Mouse (Mus musculus) lung, adult 2 months (tissue): ENCODE measurements around the gene Zc3h4.

Source experiments
- CTCF ChIP-seq: fragments of 200-500 bp; IDR thresholded peaks from 2 replicates; pipeline ENCODE4 v1.5.1; 2011; ENCODE audit warnings: mild to moderate bottlenecking, low read length, control low read depth; ENCODE audit not compliant: insufficient read depth
- POLR2A ChIP-seq: fragments of 200-500 bp; IDR thresholded peaks from 2 replicates; pipeline ENCODE4 v1.6.1; 2011; ENCODE audit warnings: low read depth, mild to moderate bottlenecking, control low read depth, low read length, borderline replicate concordance; ENCODE audit errors: extremely low read depth

GRCm38 (mm10) chr7:16460566-16460965, 59.9 kb downstream of the Zc3h4 start:
- TF ChIP-seq CTCF (no peak), POLR2A (no peak)
